Mouse (Mus musculus) embryo, embryonic 11.5 days (tissue): ENCODE results near the gene Lrpap1.

ENCODE experiments used
- DNase-seq: peaks from one replicate; pipeline ENCODE4 v3.0.0-alpha.2; 2012; ENCODE audit warnings: low read depth, low spot score

Gene Lrpap1

GRCm38 (mm10) chr5:35120024-35120423, 14.5 kb upstream of the Lrpap1 start:
- no peak for DNase-seq

DNA sequence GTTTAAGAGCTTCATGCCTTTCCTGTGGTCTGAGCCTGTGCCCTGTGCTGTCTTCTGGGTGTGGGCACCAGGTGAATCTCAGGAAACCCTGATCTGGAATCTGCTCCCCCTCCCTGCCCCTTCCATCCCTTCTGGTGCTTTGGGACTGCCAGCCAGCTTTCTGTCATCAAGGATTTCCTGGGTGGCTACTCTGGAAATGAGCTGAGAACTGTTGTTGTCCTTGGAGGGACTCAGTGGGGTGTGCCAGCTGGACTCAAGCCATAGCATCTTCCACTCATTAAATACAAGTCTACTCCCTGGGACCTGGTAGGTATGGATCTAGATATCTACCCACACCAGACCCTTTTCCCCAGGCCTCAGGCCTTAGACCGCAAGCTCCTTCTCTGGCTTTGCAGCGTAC, 12.9 kb upstream of the Lrpap1 start:
- no peak for DNase-seq

GRCm38 (mm10) chr5:35117633-35118032, 12.1 kb upstream of the Lrpap1 start:
- no peak for DNase-seq

DNA sequence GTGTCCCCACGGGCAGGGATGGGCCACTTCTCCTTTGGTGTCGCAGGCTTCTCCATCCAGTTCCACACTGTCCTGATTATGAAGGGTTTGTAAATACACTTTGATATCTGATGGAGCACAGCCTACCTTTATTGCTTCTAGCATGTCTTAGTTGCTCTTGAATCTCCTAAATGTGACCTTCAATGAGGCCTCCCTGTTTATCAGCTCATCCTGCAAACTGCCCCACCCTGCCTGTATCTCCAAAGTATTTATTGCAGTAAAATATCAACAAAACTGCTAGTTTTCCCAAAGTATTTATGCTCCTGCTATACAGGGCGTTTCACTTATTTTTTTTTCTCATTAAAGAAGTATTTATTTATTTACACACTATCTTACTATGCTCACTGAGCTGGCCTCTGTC, 10.4 kb upstream of the Lrpap1 start:
- no peak for DNase-seq

DNA sequence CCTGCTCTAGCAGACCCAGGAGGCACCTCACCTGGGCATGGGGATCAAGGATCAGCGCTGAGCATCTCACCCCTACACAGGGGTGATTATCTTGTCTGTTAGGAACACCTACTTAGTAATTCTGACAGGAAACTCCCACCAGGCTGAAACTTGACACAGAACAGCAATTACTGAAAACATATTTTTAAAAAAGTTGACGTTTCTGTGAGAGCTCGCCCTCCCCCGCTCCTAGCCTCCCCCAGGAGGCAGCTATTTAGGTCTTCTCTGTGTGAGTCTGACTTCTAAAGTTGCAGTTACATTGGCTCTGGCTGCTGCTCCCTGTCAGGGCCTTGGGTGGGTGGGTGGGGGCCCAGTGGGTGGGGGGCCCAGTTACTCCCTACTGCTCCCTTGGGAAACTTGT, 6.9 kb upstream of the Lrpap1 start:
- DNase-seq: no peak

DNA sequence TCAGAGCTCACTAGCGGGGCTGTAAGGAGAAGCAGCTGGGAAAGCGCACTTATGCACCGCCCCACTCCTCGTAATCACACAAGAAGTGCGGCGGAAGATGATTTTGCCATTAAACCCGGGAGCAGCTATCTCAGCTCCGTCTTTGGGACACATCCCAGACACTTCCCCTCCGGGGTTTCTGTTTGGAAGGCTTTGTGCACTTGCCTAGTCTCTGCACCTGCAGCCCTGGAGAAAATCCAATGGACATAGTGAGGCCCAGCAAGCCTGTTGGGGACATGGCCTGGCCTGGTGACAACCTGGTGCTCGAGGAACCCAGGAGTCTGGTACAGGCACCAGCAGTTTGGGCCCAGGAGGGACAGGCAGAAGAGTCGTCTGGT, 344 bp upstream of the Lrpap1 start:
- no peak for DNase-seq

DNA sequence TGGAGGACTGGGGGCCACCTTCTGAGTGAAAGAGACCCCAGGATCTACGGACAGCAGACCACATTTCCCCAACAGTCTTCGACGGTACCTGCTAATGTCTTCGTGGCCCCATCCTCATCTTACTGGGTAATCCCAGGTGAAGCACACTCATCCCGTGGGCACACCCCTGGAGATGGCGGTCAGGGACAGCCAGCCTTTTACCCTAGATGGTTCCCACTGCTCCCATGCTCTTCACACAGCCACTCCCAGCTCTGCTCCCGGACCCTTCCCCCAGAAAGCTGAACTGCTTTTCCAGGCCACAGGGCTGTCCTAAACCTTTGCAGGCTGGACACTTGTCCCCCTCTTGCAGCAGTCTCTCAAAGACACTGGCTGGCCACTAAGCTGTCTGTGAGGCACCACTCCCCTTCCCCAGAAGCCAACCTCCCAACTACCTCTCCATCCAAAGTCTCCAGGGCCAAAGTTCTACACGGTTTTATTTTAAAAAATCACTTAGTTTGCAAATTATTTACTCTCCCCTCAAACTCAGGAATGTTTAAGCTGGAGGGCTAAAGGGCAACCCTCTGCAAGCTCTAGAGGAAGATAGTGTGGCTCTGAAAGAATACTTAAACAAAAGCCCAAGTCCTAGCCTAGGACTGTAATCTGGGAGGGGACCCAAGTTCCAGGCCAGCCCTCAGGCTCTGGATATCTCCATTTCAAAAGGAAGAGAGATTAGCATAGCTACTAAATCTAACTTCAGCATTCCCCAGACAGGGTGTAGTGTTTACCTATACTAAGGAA, 1.2 kb downstream of the Lrpap1 start:
- no peak for DNase-seq

- DNase-seq: no peak
Observed at GRCm38 (mm10) chr5:35103528-35103927, 2.0 kb downstream of the Lrpap1 start.

DNA sequence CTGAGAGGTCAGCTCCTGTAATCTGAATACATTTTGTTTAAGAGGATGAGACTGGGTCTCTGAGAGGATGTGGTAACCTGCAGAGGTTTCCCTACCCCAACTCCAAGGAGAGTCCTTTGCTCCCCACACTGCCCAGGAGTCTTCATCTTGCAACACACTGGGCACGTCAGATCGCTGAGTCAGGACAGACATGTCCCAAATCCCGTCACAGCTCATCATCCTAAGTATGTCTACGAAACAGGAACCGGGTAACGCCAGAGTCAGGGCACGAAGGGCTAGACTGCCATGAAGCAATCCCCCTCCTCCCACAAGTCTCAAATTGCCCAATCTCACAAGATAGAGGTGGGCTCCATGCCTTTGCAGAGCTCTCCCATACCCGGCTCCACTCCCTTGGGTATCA, 2.5 kb downstream of the Lrpap1 start:
- no peak for DNase-seq

DNA sequence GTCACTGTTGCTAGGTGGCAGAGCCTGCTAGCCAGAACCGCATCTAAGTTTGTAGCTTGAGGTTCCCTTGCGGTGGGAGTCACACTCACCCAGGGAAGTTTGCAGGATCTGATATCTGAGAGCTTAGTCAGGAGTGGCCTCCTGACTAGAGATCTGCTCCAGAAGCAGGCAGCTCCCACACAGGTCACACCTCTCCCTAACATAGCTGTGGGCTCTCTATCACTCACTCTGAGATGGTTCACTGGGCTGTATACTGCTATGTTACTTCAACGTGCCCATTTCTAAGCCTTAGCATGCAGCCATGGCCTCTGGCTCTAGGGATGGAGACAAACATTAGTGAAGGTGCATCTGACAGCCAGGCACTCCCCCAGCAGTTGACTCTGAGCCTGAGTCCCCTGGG, 13.9 kb downstream of the Lrpap1 start:
- DNase-seq: no peak

GRCm38 (mm10) chr5:35089614-35089963, 16.0 kb downstream of the Lrpap1 start:
- DNase-seq: no peak

- peak; percentile 50 for DNase-seq
Observed at GRCm38 (mm10) chr5:35088785-35089613, 16.6 kb downstream of the Lrpap1 start.

DNA sequence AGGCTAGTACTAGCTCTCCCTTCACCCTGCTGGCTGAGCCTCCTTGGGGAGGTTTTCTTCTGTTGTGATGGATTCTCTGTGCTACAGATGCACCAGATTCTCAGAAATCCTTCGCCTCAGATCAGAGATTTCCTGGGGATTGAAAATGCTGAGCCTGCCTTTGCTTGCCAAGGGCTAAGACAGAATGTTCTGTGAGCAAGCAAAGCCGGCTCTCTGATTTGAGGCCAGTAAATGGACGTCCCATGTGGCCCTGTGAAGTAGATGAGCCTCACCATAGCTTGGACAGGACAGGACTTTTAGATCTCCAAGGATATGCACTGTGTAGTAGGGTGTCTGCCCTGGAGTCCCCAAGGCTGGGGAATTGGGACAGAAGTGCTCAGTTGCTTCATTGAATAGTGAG, 20.7 kb downstream of the Lrpap1 start:
- no peak for DNase-seq

DNA sequence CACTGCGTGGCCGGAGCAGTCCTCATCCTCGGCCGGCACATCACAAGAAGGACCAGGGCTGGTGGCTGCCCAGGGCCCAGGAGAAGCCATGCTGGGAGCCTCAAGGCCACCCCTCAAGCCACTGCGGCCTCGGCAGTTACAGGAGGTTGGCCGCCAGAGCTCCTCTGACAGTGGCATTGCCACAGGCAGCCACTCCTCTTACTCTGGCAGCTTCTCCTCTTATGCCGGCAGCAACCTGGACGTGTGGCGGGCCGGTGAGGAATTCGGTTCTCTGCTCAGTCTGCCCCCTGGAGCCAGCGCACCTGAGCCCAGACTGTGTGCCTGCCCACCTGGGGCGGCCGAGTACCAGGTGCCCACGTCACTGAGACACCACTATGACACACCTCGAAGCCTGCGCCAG, 26.5 kb downstream of the Lrpap1 start:
- no peak for DNase-seq

GRCm38 (mm10) chr5:35076369-35076768, 29.2 kb downstream of the Lrpap1 start:
- no peak for DNase-seq

DNA sequence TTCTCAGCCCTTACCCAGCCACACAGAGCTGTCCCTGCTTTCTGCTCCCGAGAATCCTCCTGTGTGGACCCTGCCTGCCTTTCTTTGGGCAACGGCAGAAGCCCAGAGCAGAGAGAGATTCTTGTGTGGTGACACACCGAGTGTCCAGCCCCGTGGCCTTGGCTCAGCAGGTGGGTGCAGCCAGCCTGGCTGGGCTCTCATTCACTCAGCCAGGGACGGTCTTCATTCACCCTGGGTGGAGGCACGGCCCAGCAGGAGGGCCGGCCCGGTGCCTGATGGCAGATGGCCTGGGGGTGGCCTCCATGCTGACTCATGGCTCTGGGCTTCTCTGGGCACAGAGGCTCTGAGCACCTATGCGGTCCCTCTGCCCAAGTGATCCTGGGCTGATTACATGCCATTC, 31.6 kb downstream of the Lrpap1 start:
- no peak for DNase-seq

GRCm38 (mm10) chr5:35073235-35073634, 32.3 kb downstream of the Lrpap1 start:
- no peak for DNase-seq

DNA sequence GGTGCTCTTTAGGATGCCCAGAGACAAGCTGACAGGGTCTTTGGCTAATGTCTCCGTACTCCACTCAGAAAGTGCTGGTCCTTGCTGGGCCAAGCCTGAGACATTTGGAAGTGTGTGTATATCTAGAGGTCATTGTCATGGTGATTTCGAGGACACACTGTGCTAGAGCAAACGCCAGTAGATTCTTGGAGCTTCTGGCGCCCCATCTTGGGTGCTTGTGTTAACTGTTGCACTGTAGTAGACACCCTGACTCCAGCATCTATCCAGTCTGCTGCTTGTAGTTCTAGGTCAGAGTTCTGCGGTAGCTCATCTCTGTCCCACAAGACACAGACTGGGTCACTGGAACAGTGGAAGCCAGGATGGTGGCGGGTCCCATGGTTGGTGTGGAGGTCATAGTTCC, 33.7 kb downstream of the Lrpap1 start:
- DNase-seq: no peak

DNA sequence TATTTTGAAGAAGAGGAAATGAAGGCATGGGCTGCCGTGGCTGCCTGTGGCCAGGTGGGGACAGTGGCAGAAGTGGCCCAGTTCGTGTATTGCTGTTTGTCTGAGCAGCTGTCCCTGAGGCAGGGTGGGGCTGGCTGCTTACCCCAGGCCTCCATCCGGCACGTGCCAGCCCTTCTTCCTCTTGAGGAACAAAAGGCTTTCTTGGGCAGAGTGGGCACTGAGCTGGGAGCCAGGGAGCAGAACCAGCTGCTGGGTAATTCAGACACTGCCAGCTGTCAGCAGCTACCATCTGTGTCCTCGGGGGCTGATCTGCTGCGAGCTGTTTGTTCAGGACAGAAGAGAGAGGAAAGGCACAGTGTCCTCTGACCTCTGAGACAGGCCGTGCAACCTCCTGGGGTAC, 34.6 kb downstream of the Lrpap1 start:
- DNase-seq: no peak

- no peak for DNase-seq
Observed at GRCm38 (mm10) chr5:35070314-35070713, 35.3 kb downstream of the Lrpap1 start.

GRCm38 (mm10) chr5:35069841-35070240, 35.7 kb downstream of the Lrpap1 start:
- no peak for DNase-seq

GRCm38 (mm10) chr5:35060098-35060497, 45.5 kb downstream of the Lrpap1 start:
- DNase-seq: no peak

DNA sequence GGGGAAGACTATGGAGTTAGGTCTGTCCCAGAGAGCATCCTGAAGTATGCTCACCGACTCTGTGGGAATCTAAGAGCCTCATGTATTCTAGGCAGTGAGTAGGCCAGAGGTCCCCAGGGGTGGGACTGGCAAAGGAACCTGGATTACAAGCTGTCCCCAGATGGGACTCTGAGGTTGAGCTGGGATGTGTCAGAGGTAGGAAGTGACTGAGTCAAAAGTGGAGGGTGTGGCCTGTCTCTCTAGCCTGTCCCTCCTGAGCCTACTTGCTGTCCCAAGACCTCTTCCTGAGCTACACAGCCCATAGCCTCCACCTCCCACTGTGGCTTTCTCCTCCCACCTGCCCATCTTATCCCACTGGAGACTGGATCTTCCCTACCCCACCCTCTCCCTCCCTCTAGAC, 47.4 kb downstream of the Lrpap1 start:
- DNase-seq: no peak
